Mouse (Mus musculus) kidney, adult 2 months (tissue): Measurements from ENCODE around the gene Nbeal2.

Experiments used
- CTCF ChIP-seq: fragments of 200-500 bp; conservative IDR thresholded peaks from 2 replicates; pipeline ENCODE4 v1.5.1; 2011; ENCODE audit warnings: low read depth, mild to moderate bottlenecking, control low read depth, low read length, moderate library complexity, mixed read lengths; ENCODE audit not compliant: insufficient read depth, insufficient read length
- POLR2A ChIP-seq: fragments of 200-500 bp; IDR thresholded peaks from one replicate; pipeline ENCODE4 v1.6.1; 2011; ENCODE audit warnings: low read depth, low read length, control low read depth

GRCm38 (mm10) chr9:110699574-110699973 lies 45.6 kb upstream of the Nbeal2 start:
- no peak for TF ChIP-seq CTCF
- no peak for TF ChIP-seq POLR2A
